Mouse (Mus musculus) cerebellum, adult 9-10 months (tissue): Measurements from ENCODE around the gene Gm20489.

Experiments used
- DNase-seq: peaks from one replicate; pipeline ENCODE4 v3.0.0; 2022

Gm20489 gene

GRCm38 (mm10) chrX:101268755-101269124 lies at the start of gene Gm20489:
Gene Gm20489 (minus strand): TSS chrX:101269023.
- no peak for DNase-seq

- DNase-seq: no peak
Observed at GRCm38 (mm10) chrX:101313625-101314359, 45.0 kb upstream of the Gm20489 start.

GRCm38 (mm10) chrX:101309299-101309698 lies 40.5 kb upstream of the Gm20489 start:
- DNase-seq: no peak

DNA sequence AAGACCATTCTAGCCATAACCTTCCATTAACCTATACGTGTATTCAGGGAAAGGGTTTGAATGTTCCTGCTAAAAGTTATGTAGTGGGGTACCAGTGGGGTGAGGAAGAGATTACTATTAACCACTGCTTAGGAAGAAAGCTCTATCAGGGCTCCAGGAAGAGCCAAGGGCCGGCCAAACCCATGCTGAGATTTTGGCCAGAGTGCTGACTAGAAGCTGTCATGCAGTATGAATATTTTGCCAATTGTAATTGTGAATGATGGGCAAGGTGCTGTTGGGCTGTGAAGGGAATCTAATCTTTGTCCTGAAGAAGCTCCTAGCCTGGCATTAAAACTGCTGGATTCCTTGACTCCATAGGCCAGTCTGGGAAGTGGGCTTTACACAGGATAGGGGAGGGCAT lies 35.8 kb upstream of the Gm20489 start:
- DNase-seq: peak; percentile 49

- peak; percentile 40 for DNase-seq
Observed at GRCm38 (mm10) chrX:101301654-101302053, 32.8 kb upstream of the Gm20489 start.

DNA sequence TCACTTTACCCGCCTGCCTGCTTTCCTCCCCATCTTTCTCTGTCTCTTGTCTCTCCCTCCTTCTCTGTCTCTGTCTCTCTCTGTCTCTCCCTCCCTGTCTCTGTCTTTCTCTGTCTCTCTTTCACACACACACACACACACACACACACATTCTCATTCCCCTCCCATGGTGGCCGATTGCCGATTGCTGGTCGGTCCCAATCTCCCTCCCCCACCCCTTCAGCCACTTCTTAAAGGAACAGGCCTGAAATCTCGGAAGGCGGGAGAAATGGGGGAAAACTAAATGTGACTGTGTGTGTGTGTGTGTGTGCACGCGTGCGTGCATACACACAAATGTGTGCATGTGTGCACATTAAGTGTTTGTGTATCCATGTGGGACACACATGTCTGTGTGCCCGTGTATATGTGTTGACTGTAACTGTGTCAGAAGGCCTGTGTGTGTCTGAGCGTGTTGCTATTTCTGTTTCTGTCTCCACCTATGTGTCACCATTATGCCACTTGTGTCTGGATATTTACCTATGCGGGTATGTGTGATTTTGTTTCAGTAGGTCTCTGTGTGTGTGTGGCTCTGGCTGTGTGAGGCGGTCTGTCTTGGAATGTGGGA lies 31.7 kb upstream of the Gm20489 start:
- DNase-seq: peak; percentile 41

DNA sequence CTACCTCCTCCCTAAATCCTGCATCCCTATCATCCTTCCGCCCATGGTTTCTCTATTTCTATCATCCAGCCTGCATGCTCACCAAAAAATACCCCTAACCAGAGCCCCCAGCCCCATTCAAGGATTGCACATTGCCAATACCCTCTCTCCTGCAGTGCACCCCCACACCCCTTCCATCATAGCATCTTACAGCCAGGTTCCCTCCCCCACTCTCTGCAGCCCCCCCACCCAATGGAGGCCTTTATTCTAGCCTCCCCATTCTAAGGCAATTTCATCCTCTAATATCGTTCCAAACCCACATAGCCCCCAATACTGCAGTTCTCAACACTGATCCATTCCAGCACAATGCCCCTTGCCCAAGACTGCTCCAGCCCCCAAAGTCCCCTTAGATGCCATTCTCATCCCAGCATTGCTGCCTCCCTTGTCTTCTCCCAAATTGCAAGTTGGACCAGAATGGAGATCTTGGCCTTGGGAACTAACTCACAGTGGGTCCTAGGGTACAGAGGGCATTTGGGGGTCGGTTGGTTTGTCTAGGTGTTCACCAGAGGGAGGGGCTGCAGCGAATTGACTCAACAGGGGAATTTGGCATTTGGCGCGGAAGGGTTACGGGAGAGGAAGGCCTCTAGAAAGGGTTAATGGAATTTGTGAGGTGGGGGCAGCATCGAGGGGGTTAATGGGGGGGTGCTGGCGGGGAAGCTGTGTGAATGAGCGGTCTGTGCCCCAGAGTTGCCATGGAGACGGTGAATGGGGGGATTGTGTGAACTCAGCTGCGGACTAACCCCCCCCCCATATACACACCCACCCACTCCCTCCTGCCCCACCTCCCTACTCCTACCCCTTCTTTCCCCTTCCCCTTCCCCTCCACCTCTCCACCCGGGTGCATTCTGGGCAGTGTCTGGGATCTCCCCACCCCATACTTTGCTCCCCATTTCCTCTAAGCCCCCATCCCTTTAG lies 30.9 kb upstream of the Gm20489 start:
- no peak for DNase-seq

DNA sequence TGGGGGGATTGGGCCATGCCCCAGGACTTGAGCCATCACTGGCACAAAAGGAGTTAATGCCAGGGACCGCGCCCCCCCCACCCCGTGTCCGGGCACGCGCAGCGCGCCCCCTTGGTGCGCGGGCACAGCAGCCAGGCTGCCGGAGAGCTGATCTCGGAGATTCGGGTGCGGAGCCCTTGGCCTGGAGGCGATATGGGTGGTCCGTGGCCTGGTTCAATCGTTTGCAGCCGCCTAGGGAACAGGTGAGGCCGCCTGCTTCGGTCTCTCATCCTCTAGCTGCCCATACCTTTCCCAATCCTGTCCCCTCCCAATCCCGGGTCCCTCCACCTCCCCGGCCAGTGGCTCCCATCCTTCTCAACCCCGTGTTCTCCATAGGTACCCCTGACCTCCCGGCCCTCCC lies 30.2 kb upstream of the Gm20489 start, which contains the start of gene Nlgn3:
TSS of gene Nlgn3 (plus strand) at position 114 of the 400 bp plus-strand sequence.
- peak; percentile 48 for DNase-seq

GRCm38 (mm10) chrX:101290111-101290510 lies 21.3 kb upstream of the Gm20489 start:
- no peak for DNase-seq

- no peak for DNase-seq
Observed at GRCm38 (mm10) chrX:101289037-101289436, 20.2 kb upstream of the Gm20489 start.

- no peak for DNase-seq
Observed at GRCm38 (mm10) chrX:101288432-101288831, 19.6 kb upstream of the Gm20489 start.

DNA sequence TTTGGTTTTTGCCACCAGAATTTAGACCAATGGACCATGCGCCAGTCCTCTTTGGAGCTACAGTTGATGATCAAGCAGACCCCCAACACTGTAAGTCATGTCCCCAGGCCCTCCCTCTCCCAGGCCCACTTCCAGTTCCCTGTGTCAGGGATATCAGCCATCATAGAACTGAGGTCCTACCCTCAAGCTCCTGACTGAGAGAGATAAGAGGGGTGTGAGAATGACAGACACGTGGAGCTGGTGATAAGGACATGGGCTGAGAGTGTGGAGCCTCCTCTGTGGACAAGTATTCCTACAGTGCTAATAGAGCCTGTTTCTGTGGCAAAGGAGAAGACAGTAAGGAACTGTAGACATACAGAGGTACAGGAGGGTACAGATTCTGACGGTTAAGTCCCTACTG lies 18.7 kb upstream of the Gm20489 start:
- DNase-seq: no peak

GRCm38 (mm10) chrX:101285953-101286670 lies 17.3 kb upstream of the Gm20489 start:
- no peak for DNase-seq

DNA sequence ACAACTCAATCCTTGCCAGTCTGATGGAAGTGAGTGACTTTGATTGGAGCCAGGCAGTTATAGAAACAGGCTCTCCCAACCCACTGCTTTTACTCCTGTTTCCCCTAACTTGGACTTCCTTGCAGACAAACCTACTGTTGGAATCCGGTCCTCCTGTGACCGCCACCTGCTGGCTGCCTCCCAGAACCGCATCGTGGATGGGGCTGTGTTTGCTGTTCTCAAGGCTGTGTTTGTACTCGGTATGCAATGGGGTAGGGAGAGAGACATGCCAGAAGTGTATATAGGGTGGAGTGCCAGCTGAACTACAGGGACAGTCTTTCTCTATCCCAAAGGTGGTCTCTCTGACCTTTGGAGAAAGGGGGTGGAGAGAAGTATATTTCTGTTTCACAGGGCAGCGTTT lies 16.7 kb upstream of the Gm20489 start:
- DNase-seq: peak; percentile 70

DNA sequence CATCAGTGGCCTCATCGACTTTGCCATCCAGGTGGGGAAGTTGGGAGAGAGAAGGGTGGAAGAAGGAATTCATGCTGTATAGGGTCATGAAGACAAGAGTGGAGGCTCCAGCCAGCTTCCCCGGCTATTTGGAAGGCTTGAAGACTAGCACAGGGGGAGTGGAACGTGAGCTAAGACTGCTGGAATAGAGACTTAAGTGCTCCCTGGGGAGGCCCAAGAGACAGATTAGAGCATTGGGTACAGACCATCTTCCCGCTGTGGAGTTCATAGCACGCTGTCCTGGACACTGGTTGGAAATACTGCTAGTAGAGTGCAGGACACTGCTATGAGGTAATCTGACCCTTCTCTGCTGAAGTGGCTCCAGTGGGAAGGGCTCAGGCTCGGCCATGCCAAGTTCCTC lies 14.0 kb upstream of the Gm20489 start:
- no peak for DNase-seq

DNA sequence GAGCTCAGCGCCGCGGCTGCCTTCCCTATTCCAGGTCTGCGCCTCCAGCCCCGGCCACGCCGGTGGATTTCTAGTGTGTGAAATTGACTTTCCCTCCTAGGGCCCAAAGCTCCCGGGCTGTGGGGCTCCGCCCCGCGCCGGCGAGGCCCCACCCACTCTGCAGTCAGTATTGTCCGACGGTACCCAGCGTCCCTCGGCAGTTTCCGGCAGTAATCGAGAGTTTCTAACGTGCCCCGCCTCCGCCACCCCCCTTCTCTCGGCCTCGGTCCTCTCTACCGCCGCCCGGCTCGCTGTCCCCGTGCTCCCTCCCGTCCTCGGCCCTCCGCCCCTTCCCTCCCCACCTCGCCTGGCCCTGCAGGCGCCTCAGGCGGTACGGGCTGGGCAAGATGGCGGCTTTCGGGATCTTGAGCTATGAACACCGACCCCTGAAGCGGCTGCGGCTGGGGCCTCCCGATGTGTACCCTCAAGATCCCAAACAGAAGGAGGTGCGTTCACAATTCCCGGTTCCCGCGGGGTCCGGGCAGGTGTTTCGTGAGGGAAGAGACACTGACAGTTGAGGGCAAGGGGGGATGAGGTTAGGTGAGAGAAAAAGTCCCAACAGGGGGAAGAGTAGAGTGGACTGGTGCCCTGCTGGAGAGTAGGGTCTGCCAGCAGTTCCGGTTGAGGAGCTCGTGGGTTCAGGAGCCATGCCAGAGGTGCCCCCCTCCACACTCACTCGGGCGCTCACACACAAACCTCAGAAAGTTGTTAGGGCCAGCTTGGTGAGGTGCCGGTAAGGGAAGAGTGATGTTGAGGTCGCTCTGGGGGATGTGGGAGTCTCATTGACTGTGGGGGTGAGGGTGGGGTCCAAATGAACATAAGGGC lies 5.3 kb upstream of the Gm20489 start, which contains the start of gene Med12:
TSS of gene Med12 (plus strand) at position 156 of the 864 bp plus-strand sequence.
- DNase-seq: peak; percentile 89

- DNase-seq: peak; percentile 27
Observed at GRCm38 (mm10) chrX:101273410-101273809, 4.6 kb upstream of the Gm20489 start.

DNA sequence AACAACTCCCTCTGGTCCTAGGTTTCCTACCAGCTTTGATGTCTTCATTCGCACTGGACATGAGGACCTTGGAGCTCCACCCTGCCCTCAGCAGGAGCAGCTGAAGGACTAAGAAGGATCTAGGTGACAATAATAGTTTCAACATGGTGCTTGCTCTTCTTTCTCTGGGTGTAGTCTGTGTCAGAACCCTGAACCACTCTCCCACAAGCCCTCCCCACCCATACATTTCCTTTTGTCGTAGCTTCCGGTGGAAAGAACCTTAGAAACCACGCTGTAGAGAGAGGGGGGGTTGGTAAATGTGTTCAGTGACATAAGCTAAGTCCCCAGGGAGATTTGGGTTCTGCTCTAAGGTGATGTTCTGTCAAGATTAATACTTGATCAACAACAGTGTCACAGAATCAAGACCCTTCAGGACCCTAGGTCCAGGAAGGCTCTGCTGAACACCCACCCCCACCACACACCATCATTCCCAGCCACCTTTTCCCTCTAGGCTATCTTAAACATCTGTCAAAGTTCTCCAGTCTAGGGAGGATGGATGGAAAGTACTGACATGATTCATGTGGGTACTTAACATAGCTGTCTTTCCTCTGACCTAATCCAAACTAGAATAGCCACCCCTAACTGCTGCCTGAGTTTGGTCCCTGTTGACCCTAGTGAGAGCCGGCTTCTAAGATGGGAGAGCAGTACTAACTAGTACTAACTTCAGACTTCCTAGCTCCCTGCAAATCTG lies 633 bp downstream of the Gm20489 start, which contains the start of gene Il2rg:
TSS of gene Il2rg (minus strand) at position 231 of the 730 bp plus-strand sequence.
- DNase-seq: no peak

- DNase-seq: no peak
Observed at GRCm38 (mm10) chrX:101266631-101267030, 2.2 kb downstream of the Gm20489 start.

DNA sequence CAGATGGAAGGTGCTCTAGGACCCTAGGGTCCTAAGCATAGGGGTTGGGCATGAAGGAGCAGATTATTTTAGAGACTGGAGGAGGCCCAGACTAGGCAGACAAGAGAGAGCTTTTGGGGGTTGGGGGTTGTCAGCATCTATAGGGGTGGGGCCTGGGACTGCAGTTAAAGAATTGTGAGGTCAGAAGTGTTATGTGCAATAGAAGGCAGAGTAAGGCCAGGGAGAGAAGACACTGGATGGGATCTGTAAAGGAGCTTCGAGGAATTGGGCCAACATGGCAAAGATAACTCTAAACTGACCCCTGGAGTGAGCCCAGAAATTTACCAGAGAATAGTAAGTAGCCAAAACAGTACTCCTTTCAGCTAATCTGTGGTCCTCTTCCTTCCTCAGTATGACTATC lies 4.9 kb downstream of the Gm20489 start, which contains the start of gene Gm614:
TSS of gene Gm614 (minus strand) at position 101 of the 400 bp plus-strand sequence.
- no peak for DNase-seq
